Mouse (Mus musculus) heart, adult 8-10 months (tissue): Measurements from ENCODE around the gene Efna1. TPM values are rescaled to one million over a fixed set of nuclear protein-coding genes. Genes with fewer than 3 reads are reported as not detected.

ENCODE experiments used
- microRNA-seq: library from miRNA; unstranded; fragments of <30 nt; microRNA quantifications from one replicate; pipeline ENCODE4 v1.2.0, GENCODE M21; 2022
- total RNA-seq, 4 experiments: library from RNA; stranded (reverse); gene quantifications; 2 replicates each; pipeline ENCODE4 v1.2.4; 2022

Efna1 gene
- total RNA-seq, 4 experiments from 2014 or later: 28.2 to 36.1 (median 32.6) TPM

Small RNA genes lying within 50 kb of the gene (microRNA-seq; reads per million reads assigned to microRNA genes)
- gene Mir92b: 36.4 reads per million, percentile 45 among the genes with 10 or more reads in this experiment

Other genes starting within 250 kb of the Efna1 start
- gene Rusc1, start 187.8 kb downstream of the Efna1 start, total RNA-seq: 10 to 100 TPM; 24.4 to 29.1 (median 28.5) TPM
- gene Gm43738, start 180.0 kb downstream of the Efna1 start, total RNA-seq: not detected
- gene Fdps, start 179.2 kb downstream of the Efna1 start, total RNA-seq: 10 to 100 TPM; 20.8 to 23.2 (median 22.3) TPM
- gene Pklr, start 145.0 kb downstream of the Efna1 start, total RNA-seq: not detected
- under 1 TPM in 3 of 4 experiments, not detected in 1; 0.12 to 0.75 (median 0.72) TPM for gene Hcn3, start 120.9 kb downstream of the Efna1 start, total RNA-seq
- gene Clk2, start 116.3 kb downstream of the Efna1 start, total RNA-seq: 10 to 100 TPM; 14.6 to 19.3 (median 17.2) TPM
- 10 to 100 TPM; 49.4 to 57.8 (median 53.3) TPM for gene Scamp3, start 103.7 kb downstream of the Efna1 start, total RNA-seq
- 1 to 10 TPM; 2.6 to 4.8 (median 4.3) TPM for gene Fam189b, start 98.0 kb downstream of the Efna1 start, total RNA-seq
- gene Gba, start 78.2 kb downstream of the Efna1 start, total RNA-seq: 10 to 100 TPM; 17.0 to 19.8 (median 17.9) TPM
- 1 to 10 TPM; 3.2 to 9.8 (median 4.0) TPM for gene Thbs3, start 66.0 kb downstream of the Efna1 start, total RNA-seq
- 10 to 100 TPM; 56.4 to 63.5 (median 59.5) TPM for gene Mtx1, start 54.1 kb downstream of the Efna1 start, total RNA-seq
- under 1 TPM in 3 of 4 experiments, not detected in 1; 0.13 to 0.63 (median 0.49) TPM for gene Muc1, start 52.1 kb downstream of the Efna1 start, total RNA-seq
- gene Krtcap2, start 35.2 kb downstream of the Efna1 start, total RNA-seq: 100 to 1,000 TPM in 1 of 4 experiments, 10 to 100 TPM in 3; 87.0 to 108 (median 89.4) TPM
- under 1 TPM; 0.34 to 0.87 (median 0.83) TPM for gene Trim46, start 34.8 kb downstream of the Efna1 start, total RNA-seq
- 10 to 100 TPM; 49.1 to 65.7 (median 53.6) TPM for gene Dpm3, start 21.8 kb downstream of the Efna1 start, total RNA-seq
- gene Slc50a1, start 10.6 kb downstream of the Efna1 start, total RNA-seq: 10 to 100 TPM; 16.6 to 27.0 (median 21.0) TPM
- gene Efna3, start 41.8 kb upstream of the Efna1 start, total RNA-seq: under 1 TPM in 1 of 4 experiments, not detected in 3; 0.11 TPM
- gene Efna4, start 56.9 kb upstream of the Efna1 start, total RNA-seq: under 1 TPM in 3 of 4 experiments, not detected in 1; 0.19 to 0.34 (median 0.27) TPM
- gene Adam15, start 68.9 kb upstream of the Efna1 start, total RNA-seq: 10 to 100 TPM; 43.3 to 52.5 (median 48.6) TPM
- not detected for gene Dcst2, start 80.8 kb upstream of the Efna1 start, total RNA-seq
- gene Dcst1, start 84.1 kb upstream of the Efna1 start, total RNA-seq: not detected
- gene Zbtb7b, start 113.6 kb upstream of the Efna1 start, total RNA-seq: 10 to 100 TPM; 19.6 to 23.2 (median 22.9) TPM
- 1 to 10 TPM in 2 of 4 experiments, under 1 TPM in 1, not detected in 1; 0.75 to 1.5 (median 1.2) TPM for gene Lenep, start 121.7 kb upstream of the Efna1 start, total RNA-seq
- gene Flad1, start 130.7 kb upstream of the Efna1 start, total RNA-seq: 10 to 100 TPM; 55.5 to 71.8 (median 67.9) TPM
- gene Cks1b, start 137.2 kb upstream of the Efna1 start, total RNA-seq: 1 to 10 TPM; 3.8 to 5.4 (median 4.2) TPM
- gene Shc1, start 137.3 kb upstream of the Efna1 start, total RNA-seq: 10 to 100 TPM; 33.3 to 37.7 (median 36.5) TPM
- gene Pygo2, start 149.1 kb upstream of the Efna1 start, total RNA-seq: 10 to 100 TPM; 13.3 to 17.9 (median 14.9) TPM
- gene Pbxip1, start 155.6 kb upstream of the Efna1 start, total RNA-seq: 10 to 100 TPM; 67.8 to 74.7 (median 71.2) TPM
- 1 to 10 TPM; 5.5 to 8.6 (median 7.5) TPM for gene Pmvk, start 173.4 kb upstream of the Efna1 start, total RNA-seq
- gene Kcnn3, start 239.0 kb upstream of the Efna1 start, total RNA-seq: 1 to 10 TPM; 2.1 to 3.4 (median 2.4) TPM